14 mouse cellular contexts compared by ENCODE assay signal in the genomic region with DNA sequence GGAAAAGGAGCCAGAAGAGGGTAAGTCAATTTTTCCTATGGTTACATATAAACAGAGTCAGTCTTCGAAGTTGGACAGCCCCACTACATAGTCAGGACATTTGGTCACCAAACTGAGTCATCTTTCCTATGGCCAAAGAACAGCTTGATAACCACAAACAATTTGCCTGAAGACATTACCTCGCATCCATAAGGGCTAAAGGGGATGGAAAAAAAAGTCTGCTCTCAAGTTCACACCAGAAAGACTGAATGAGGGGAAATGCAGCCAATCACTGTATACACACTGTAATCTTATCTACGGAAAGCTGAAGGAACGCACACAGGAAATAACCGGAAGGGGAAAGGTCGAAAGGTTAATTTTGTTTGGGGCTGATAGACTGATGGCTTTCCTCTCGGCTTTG. TPM values are rescaled to one million over a fixed set of nuclear protein-coding genes. Genes with fewer than 3 reads are reported as not detected.
A peak's percentile ranks its signal among the peaks of the same experiment; 100 is the strongest.
DNase-seq lines count a peak whose midpoint lies in the region; ATAC-seq and TF ChIP-seq lines count a peak whose summit lies in the region.
"Had no signal": no experiment of that assay in that cellular context is flagged by ENCODE, and none has a peak within 500 bp of the region (broad histone marks: within the 10 kb centered on the region; RNA-seq: fewer than 3 reads in every experiment).

No protein-coding gene starts in this region.

- TF ChIP-seq POLR2A in CH12.LX (IDR thresholded peaks at IDR 0.05; ENCODE audit: low read depth, low read length) = no peak

- DNase-seq in heart, postnatal 10 days = no peak
- peak; percentile 40 for DNase-seq in CH12.LX (ENCODE audit: extremely low read depth)
- DNase-seq in right cerebral cortex, postnatal 4 days = no peak
- DNase-seq: cerebellum, adult 2 months; kidney, postnatal 25 days; lung, adult 2 months had no signal

- H3K9ac ChIP-seq in heart, embryonic 11.5 days (ENCODE audit: low read depth, low read length) = no peak overlapping the region
- no peak overlapping the region for H3K9ac ChIP-seq in liver, embryonic 16.5 days (ENCODE audit: low read depth, low read length)
- no peak overlapping the region for H3K9ac ChIP-seq in liver, embryonic 12.5 days
- no peak overlapping the region for H3K9ac ChIP-seq in CH12.LX (ENCODE audit: insufficient read depth, low read depth)
- H3K9ac ChIP-seq in heart, embryonic 16.5 days (ENCODE audit: low read length) = no peak overlapping the region
- H3K9ac ChIP-seq: embryonic facial prominence, embryonic 12.5 days had no signal

- H3K36me3 ChIP-seq in heart, embryonic 11.5 days (ENCODE audit: control insufficient read depth, insufficient read depth, low read length) = no peaks in the 10 kb centered on the region
- H3K36me3 ChIP-seq in liver, embryonic 16.5 days (ENCODE audit: control insufficient read depth, insufficient read depth) = no peaks in the 10 kb centered on the region
- H3K36me3 ChIP-seq in liver, embryonic 12.5 days = no peaks in the 10 kb centered on the region
- no peaks in the 10 kb centered on the region for H3K36me3 ChIP-seq in CH12.LX (replicated peaks in 1 of 2; ENCODE audit: control insufficient read depth in 1 of 2, insufficient read depth in 1 of 2, low read length in 1 of 2)
- H3K36me3 ChIP-seq in heart, embryonic 16.5 days (ENCODE audit: control insufficient read depth, insufficient read depth) = no peaks in the 10 kb centered on the region
- H3K36me3 ChIP-seq: embryonic facial prominence, embryonic 12.5 days had no signal

- intact Hi-C loops in heart, postnatal 10 days (cut with DNase I) = no loop called here

- in situ Hi-C loops in CH12.LX (cut with MboI; ENCODE audit: low pct_ligation_motif_present, low pct_unique_long_range_greater_than_20kb, low sequenced_read_pairs) = no loop called here

- H3K27me3 ChIP-seq in heart, embryonic 11.5 days (ENCODE audit: control insufficient read depth, insufficient read depth, low read length) = peaks cover under 1% of the 10 kb centered on the region; the same call in 1 of the 2 replicates
- peaks cover 2% of the 10 kb centered on the region; the same call in 1 of the 2 replicates for H3K27me3 ChIP-seq in liver, embryonic 16.5 days (ENCODE audit: control insufficient read depth, insufficient read depth, low read depth, low read length)
- peaks cover 15% of the 10 kb centered on the region for H3K27me3 ChIP-seq in liver, embryonic 12.5 days (replicated peaks)
- H3K27me3 ChIP-seq in CH12.LX (replicated peaks) = no peaks in the 10 kb centered on the region
- no peaks in the 10 kb centered on the region for H3K27me3 ChIP-seq in heart, embryonic 16.5 days (ENCODE audit: control insufficient read depth, insufficient read depth, low read length)
- H3K27me3 ChIP-seq: embryonic facial prominence, embryonic 12.5 days had no signal

- H3K79me2 ChIP-seq in CH12.LX (replicated peaks; ENCODE audit: control insufficient read depth, extremely low read depth, insufficient read depth, poor library complexity, severe bottlenecking) = no peaks in the 10 kb centered on the region

- H3K9me3 ChIP-seq in heart, embryonic 11.5 days (replicated peaks; ENCODE audit: control insufficient read depth, low read length) = no peaks in the 10 kb centered on the region
- H3K9me3 ChIP-seq in liver, embryonic 16.5 days (replicated peaks; ENCODE audit: control insufficient read depth, low read length) = no peaks in the 10 kb centered on the region
- no peaks in the 10 kb centered on the region for H3K9me3 ChIP-seq in liver, embryonic 12.5 days (replicated peaks)
- H3K9me3 ChIP-seq in CH12.LX (replicated peaks; ENCODE audit: low read length) = no peaks in the 10 kb centered on the region
- 0 out of 2 replicates have a peak, but pooled peaks cover 2% of the 10 kb centered on the region for H3K9me3 ChIP-seq in heart, embryonic 16.5 days (replicated peaks; ENCODE audit: control insufficient read depth, low read length)
- H3K9me3 ChIP-seq: embryonic facial prominence, embryonic 12.5 days had no signal

- ATAC-seq in heart, embryonic 11.5 days (replicated peaks; ENCODE audit: insufficient number of reproducible peaks, low FRiP score, low TSS enrichment) = 0 out of 2 replicates have a peak, but pooled peaks have one; percentile 46
- peak; percentile 24; the same call in 1 of the 2 replicates for ATAC-seq in liver, embryonic 16.5 days (ENCODE audit: low read depth)
- no peak for ATAC-seq in liver, embryonic 12.5 days
- ATAC-seq in heart, embryonic 16.5 days (replicated peaks; ENCODE audit: extremely low read depth, insufficient read depth, low FRiP score) = peak; percentile 84
- ATAC-seq in cerebellum, adult (ENCODE audit: insufficient number of reproducible peaks, low FRiP score, low TSS enrichment) = no peak

- TF ChIP-seq CTCF in CH12.LX (conservative IDR thresholded peaks at IDR 0.05 in 1 of 2, IDR thresholded peaks at IDR 0.05 in 1 of 2; ENCODE audit: low read depth in 2 of 2, low read length in 2 of 2) = no peak

- H3K4me2 ChIP-seq in heart, embryonic 11.5 days = no peak overlapping the region
- no peak overlapping the region for H3K4me2 ChIP-seq in liver, embryonic 16.5 days (ENCODE audit: low read depth, low read length)
- H3K4me2 ChIP-seq in liver, embryonic 12.5 days = no peak overlapping the region
- H3K4me2 ChIP-seq in CH12.LX (ENCODE audit: insufficient read depth, low read depth, poor library complexity, severe bottlenecking) = no peak overlapping the region
- H3K4me2 ChIP-seq in heart, embryonic 16.5 days (ENCODE audit: low read depth, low read length) = no peak overlapping the region
- H3K4me2 ChIP-seq: embryonic facial prominence, embryonic 12.5 days; midbrain, embryonic 11.5 days had no signal

- no peaks in the 10 kb centered on the region for H3K4me1 ChIP-seq in heart, embryonic 11.5 days (ENCODE audit: control insufficient read depth, insufficient read depth, low read length)
- no peaks in the 10 kb centered on the region for H3K4me1 ChIP-seq in liver, embryonic 16.5 days (ENCODE audit: control insufficient read depth, low read depth, low read length)
- no peaks in the 10 kb centered on the region for H3K4me1 ChIP-seq in liver, embryonic 12.5 days
- H3K4me1 ChIP-seq in CH12.LX (ENCODE audit: control insufficient read depth in 1 of 2, insufficient read depth in 2 of 2) = peaks cover 11 to 12% of the 10 kb centered on the region in 2 experiments
- no peaks in the 10 kb centered on the region for H3K4me1 ChIP-seq in heart, embryonic 16.5 days (ENCODE audit: control insufficient read depth, insufficient read depth, low read length)
- H3K4me1 ChIP-seq: embryonic facial prominence, embryonic 12.5 days had no signal

- TF ChIP-seq RAD21 in CH12.LX (IDR thresholded peaks at IDR 0.05; ENCODE audit: low read depth, low read length) = no peak

- H3K27ac ChIP-seq in heart, embryonic 11.5 days (ENCODE audit: low read depth, low read length) = peak overlapping the region; percentile 24; the same call in 1 of the 2 replicates
- H3K27ac ChIP-seq in liver, embryonic 16.5 days (ENCODE audit: low read length) = no peak overlapping the region
- no peak overlapping the region for H3K27ac ChIP-seq in liver, embryonic 12.5 days
- H3K27ac ChIP-seq in CH12.LX (ENCODE audit: insufficient read depth, low read depth) = no peak overlapping the region
- no peak overlapping the region; the same call in 1 of the 2 replicates for H3K27ac ChIP-seq in heart, embryonic 16.5 days (ENCODE audit: low read length)
- H3K27ac ChIP-seq: embryonic facial prominence, embryonic 12.5 days; stomach, postnatal 0 days had no signal

- dilution Hi-C loops in CH12.LX (cut with MboI; ENCODE audit: extremely low pct_ligation_motif_present, extremely low pct_unique_long_range_greater_than_20kb, low sequenced_read_pairs) = no loop called here

- WGBS in heart, embryonic 11.5 days (ENCODE audit: insufficient replicate concordance) = 27% methylated on average over 7 of the region's 7 CpGs
- 10% methylated on average over 7 of the region's 7 CpGs for WGBS in liver, embryonic 16.5 days (ENCODE audit: insufficient replicate concordance)
- 9% methylated on average over 7 of the region's 7 CpGs for WGBS in liver, embryonic 12.5 days (ENCODE audit: insufficient replicate concordance)
- 35% methylated on average over 7 of the region's 7 CpGs for WGBS in heart, embryonic 16.5 days

- H3K4me3 ChIP-seq in heart, embryonic 11.5 days (ENCODE audit: low read depth, low read length) = no peak overlapping the region
- no peak overlapping the region for H3K4me3 ChIP-seq in liver, embryonic 16.5 days (ENCODE audit: low read depth, low read length)
- H3K4me3 ChIP-seq in liver, embryonic 12.5 days = no peak overlapping the region
- no peak overlapping the region for H3K4me3 ChIP-seq in CH12.LX (replicated peaks in 1 of 3; ENCODE audit: low read depth in 2 of 3, low read length in 2 of 3, poor library complexity in 1 of 3)
- H3K4me3 ChIP-seq in heart, embryonic 16.5 days (ENCODE audit: low read length) = no peak overlapping the region
- H3K4me3 ChIP-seq: embryonic facial prominence, embryonic 12.5 days had no signal

- peak; percentile 62; the same call in 1 of the 2 replicates for TF ChIP-seq EP300 in CH12.LX (IDR thresholded peaks at IDR 0.05; ENCODE audit: low read length)

TF ChIP-seq in CH12.LX, 34 proteins besides CTCF, POLR2A, EP300 and RAD21 (continues in another document):
- TF ChIP-seq ZNF384 (IDR thresholded peaks at IDR 0.05; ENCODE audit: low read depth, low read length) = peak; percentile 67; the same call in 1 of the 2 replicates
- TF ChIP-seq TCF12 (IDR thresholded peaks at IDR 0.05; ENCODE audit: low read depth, low read length) = 0 out of 2 replicates have a peak, but pooled peaks have one; percentile 3
- TF ChIP-seq TBP (conservative IDR thresholded peaks at IDR 0.05; ENCODE audit: low read depth, low read length) = no peak
- no peak for TF ChIP-seq GABPA (IDR thresholded peaks at IDR 0.05; ENCODE audit: insufficient replicate concordance, low read depth, low read length)
- no peak for TF ChIP-seq USF2 (conservative IDR thresholded peaks at IDR 0.05; ENCODE audit: low read depth, low read length)
- TF ChIP-seq MEF2A (IDR thresholded peaks at IDR 0.05; ENCODE audit: borderline replicate concordance, low read depth, low read length) = 0 out of 2 replicates have a peak, but pooled peaks have one; percentile 27
- TF ChIP-seq JUND (conservative IDR thresholded peaks at IDR 0.05; ENCODE audit: low read depth, low read length) = peak; percentile 41; the same call in 1 of the 2 replicates
- peak; percentile 46; the same call in 1 of the 2 replicates for TF ChIP-seq IRF4 (IDR thresholded peaks at IDR 0.05; ENCODE audit: low read depth, low read length)
- no peak for TF ChIP-seq CHD2 (IDR thresholded peaks at IDR 0.05; ENCODE audit: low read length)

RNA-seq across cellular contexts. Expression of gene St6gal1, which starts 6.2 kb away (rescaled TPM):
- polyA plus RNA-seq in heart, embryonic 11.5 days (2014; fragmentation: Nextera tagmentation; extraction: Ambion mirVana) = 16.3 and 18.5 TPM in 2 replicates
- 10 to 100 TPM; 14.4 to 17.9 TPM for total RNA-seq in heart, postnatal 10 days (2021)
- polyA plus RNA-seq in liver, embryonic 16.5 days (2015; fragmentation: Nextera tagmentation; extraction: Ambion mirVana) = 16.7 and 21.1 TPM in 2 replicates
- polyA plus RNA-seq in liver, embryonic 12.5 days (2016; fragmentation: Nextera tagmentation; extraction: Ambion mirVana) = 7.5 and 7.9 TPM in 2 replicates
- total RNA-seq in CH12.LX (2012; rRNA removed) = 60.6 and 64.5 TPM in 2 replicates
- total RNA-seq in CH12.LX (2014; rRNA removed) = 56.8 and 67.8 TPM in 2 replicates
- 156 and 168 TPM in 2 replicates for polyA plus RNA-seq in CH12.LX (2012; ENCODE audit: insufficient read length, low read depth)
- polyA plus RNA-seq in heart, embryonic 16.5 days (2015; fragmentation: Nextera tagmentation; extraction: Ambion mirVana) = 12.4 and 15.7 TPM in 2 replicates

Comparison
In these comparisons a context has a peak if more than half of its experiments do, and no peak if none do; other contexts are left out.
1. ATAC-seq: peak in heart, embryonic 11.5 days (single experiment), liver, embryonic 16.5 days (single experiment) and heart, embryonic 16.5 days (single experiment); none in liver, embryonic 12.5 days (single experiment) and cerebellum, adult (single experiment).